Mouse (Mus musculus): ENCODE data around the gene Lrrc8b. TPM values are rescaled to one million over a fixed set of nuclear protein-coding genes. Genes with fewer than 3 reads are reported as not detected.

Lrrc8b gene
- 23.9 and 28.5 TPM in 2 replicates for polyA plus RNA-seq (2014; fragmentation: Nextera tagmentation; extraction: Ambion mirVana)

DNA sequence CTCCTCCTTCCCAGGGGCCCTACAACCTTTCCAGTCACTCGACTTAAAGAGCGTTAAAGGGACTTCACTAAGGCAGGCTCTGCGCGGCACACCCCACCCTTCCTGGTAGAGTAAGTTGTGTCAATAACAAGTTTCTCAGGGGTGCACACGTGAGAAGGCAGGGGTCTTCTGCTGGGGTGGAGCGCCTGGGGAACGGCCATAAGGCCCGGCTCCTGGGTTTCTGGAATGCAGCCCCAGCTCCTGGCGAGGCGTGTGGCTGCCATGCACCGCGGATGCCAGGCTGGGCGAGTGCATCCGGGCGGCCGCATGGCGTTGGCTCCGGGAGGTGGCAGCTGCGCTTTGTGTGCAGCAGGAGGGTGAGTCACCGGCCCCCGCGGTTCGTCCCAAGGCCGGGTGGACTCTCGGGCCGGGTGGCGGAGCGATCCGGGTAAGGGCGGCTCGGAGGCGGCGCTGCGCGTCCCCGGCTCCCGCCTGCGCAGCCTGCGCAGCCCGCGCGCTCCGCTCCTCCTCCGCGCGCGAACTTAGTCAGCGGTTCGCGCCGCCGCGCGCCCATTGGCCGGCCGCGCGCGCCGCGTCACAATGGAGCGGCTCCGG is at the start of gene Lrrc8b:
Gene Lrrc8b (plus strand): TSS at position 578 of the 594 bp plus-strand sequence.
- peak; percentile 97 for DNase-seq
- ATAC-seq (ENCODE audit: low FRiP score, low TSS enrichment): peak; percentile 95

DNA sequence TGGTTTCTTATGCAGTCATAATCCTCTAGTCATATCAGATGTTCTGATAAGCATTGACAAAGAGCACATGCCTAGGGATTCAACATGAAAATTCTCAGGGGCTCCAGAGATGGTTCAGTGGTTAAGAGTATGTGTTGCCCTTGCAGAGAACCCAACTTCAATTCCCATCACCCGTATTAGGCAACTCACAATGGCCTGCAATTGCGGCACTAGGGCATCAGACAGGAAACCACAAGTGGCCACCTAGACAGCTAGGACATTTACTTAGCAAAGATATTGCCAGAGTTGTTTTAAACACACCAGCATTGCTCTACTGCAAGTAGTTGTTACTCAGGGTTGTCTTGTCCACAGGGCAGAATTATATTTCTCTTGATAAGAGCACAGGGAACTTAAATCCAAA is 34.1 kb upstream of the Lrrc8b start:
- Histone ChIP-seq H3K27ac (replicated peaks; ENCODE audit: low read depth, low read length) (no peak overlapping the region), H3K4me1 (ENCODE audit: control insufficient read depth, insufficient read depth, low read length) (no peaks in the 10 kb centered on the region), H3K9me3 (ENCODE audit: control insufficient read depth, low read length) (no peaks in the 10 kb centered on the region), H3K9ac (replicated peaks; ENCODE audit: low read length) (no peak overlapping the region), H3K27me3 (ENCODE audit: control insufficient read depth, insufficient read depth, low read length) (no peaks in the 10 kb centered on the region), H3K36me3 (ENCODE audit: control insufficient read depth, insufficient read depth, low read length) (no peaks in the 10 kb centered on the region), H3K4me3 (replicated peaks; ENCODE audit: low read depth, low read length) (no peak overlapping the region), H3K4me2 (ENCODE audit: low read length) (no peak overlapping the region)
- DNase-seq (no peak), ATAC-seq (ENCODE audit: low FRiP score, low TSS enrichment) (no peak)
- WGBS: 89% methylated on average over 2 of the region's 2 CpGs

More for the DNA sequence above, at the start of gene Lrrc8b:
- under 1% methylated on average over 63 of the region's 63 CpGs for WGBS
- Histone ChIP-seq H3K36me3 (ENCODE audit: control insufficient read depth, insufficient read depth, low read length) (no peaks in the 10 kb centered on the region), H3K9me3 (ENCODE audit: control insufficient read depth, low read length) (peaks cover 15% of the 10 kb centered on the region), H3K4me1 (ENCODE audit: control insufficient read depth, insufficient read depth, low read length) (peaks cover 11% of the 10 kb centered on the region; the same call in 1 of the 2 replicates), H3K4me2 (ENCODE audit: low read length) (peak within 1 kb of the TSS; percentile 62), H3K9ac (replicated peaks; ENCODE audit: low read length) (peak within 1 kb of the TSS; percentile 97), H3K27me3 (ENCODE audit: control insufficient read depth, insufficient read depth, low read length) (no peaks in the 10 kb centered on the region), H3K4me3 (replicated peaks; ENCODE audit: low read depth, low read length) (peak within 1 kb of the TSS; percentile 71), H3K27ac (replicated peaks; ENCODE audit: low read depth, low read length) (peak within 1 kb of the TSS; percentile 89)

DNA sequence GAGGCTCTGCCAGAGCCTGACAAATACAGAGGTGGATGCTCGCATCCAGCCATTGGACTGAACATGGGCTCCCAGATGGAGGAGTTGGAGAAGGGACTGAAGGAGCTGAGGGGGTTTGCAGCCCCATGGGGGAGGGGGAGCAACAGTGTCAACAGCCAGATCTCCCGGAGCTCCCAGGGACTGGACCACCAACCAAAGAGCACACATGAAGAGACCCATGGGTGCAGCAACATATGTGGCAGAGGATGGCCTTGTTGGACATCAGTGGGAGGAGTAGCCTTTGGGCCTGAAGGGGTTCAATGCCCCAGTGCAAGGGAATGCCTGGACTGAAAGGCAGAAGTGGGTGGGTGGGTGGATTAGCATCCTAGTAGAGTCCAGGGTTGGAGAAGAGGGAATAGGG is 25.2 kb upstream of the Lrrc8b start:
- H3K27ac ChIP-seq (replicated peaks; ENCODE audit: low read depth, low read length): no peak overlapping the region
- no peak overlapping the region for H3K9ac ChIP-seq (replicated peaks; ENCODE audit: low read length)
- no peaks in the 10 kb centered on the region for H3K4me1 ChIP-seq (ENCODE audit: control insufficient read depth, insufficient read depth, low read length)
- no peaks in the 10 kb centered on the region for H3K36me3 ChIP-seq (ENCODE audit: control insufficient read depth, insufficient read depth, low read length)
- H3K9me3 ChIP-seq (ENCODE audit: control insufficient read depth, low read length): no peaks in the 10 kb centered on the region
- 97% methylated on average over 2 of the region's 2 CpGs for WGBS
- no peak for DNase-seq
- no peaks in the 10 kb centered on the region for H3K27me3 ChIP-seq (ENCODE audit: control insufficient read depth, insufficient read depth, low read length)
- no peak overlapping the region for H3K4me3 ChIP-seq (replicated peaks; ENCODE audit: low read depth, low read length)
- H3K4me2 ChIP-seq (ENCODE audit: low read length): no peak overlapping the region
- ATAC-seq (ENCODE audit: low FRiP score, low TSS enrichment): no peak

DNA sequence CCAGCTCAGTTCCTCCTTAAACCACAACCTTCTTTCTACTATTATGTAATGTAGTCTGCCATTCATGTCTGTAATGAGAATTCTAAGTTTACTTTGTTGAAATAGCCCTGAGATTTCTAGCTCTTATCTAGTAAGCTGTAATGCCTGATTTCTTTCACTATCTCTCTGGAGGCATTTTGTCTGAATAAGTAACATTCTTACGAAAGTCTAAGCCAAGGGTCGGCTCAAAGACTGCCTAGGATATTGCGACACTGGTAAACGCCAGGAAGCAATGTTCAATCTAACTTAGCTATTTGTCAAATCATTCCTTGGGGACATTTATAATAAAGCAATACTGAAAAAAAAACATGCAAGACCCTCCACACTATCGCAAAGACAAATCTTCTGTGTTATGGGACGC is 21.8 kb upstream of the Lrrc8b start:
- 97% methylated on average over 6 of the region's 6 CpGs for WGBS
- H3K9ac ChIP-seq (replicated peaks; ENCODE audit: low read length): no peak overlapping the region
- DNase-seq: no peak

DNA sequence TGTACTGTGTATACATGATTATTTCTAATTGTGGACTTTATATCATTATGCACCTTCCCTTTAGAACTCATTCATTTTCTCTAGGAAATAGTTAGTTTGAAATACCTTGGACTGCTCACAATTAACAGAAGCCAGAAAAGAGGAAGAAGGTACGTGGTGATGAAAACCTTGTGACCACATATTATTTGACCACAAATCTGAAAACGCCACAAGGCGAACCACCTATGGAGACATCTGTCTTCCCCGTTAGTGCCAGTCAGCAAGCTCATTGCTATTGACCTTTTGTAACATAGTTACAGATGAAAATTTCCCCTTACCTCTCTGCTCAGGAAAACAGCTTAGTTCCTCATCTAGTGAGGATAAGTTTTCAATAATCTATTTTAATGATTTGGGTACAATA is 20.4 kb upstream of the Lrrc8b start:
- Histone ChIP-seq H3K27ac (replicated peaks; ENCODE audit: low read depth, low read length) (no peak overlapping the region), H3K36me3 (ENCODE audit: control insufficient read depth, insufficient read depth, low read length) (no peaks in the 10 kb centered on the region), H3K9ac (replicated peaks; ENCODE audit: low read length) (no peak overlapping the region), H3K4me1 (ENCODE audit: control insufficient read depth, insufficient read depth, low read length) (0 out of 2 replicates have a peak, but pooled peaks cover 1% of the 10 kb centered on the region), H3K27me3 (ENCODE audit: control insufficient read depth, insufficient read depth, low read length) (no peaks in the 10 kb centered on the region), H3K4me3 (replicated peaks; ENCODE audit: low read depth, low read length) (no peak overlapping the region), H3K4me2 (ENCODE audit: low read length) (no peak overlapping the region), H3K9me3 (ENCODE audit: control insufficient read depth, low read length) (no peaks in the 10 kb centered on the region)
- DNase-seq (no peak), ATAC-seq (ENCODE audit: low FRiP score, low TSS enrichment) (no peak)
- WGBS: 92% methylated on average over 4 of the region's 4 CpGs

More for the DNA sequence above, 21.8 kb upstream of the Lrrc8b start:
- ATAC-seq (ENCODE audit: low FRiP score, low TSS enrichment): no peak
- H3K4me1 ChIP-seq (ENCODE audit: control insufficient read depth, insufficient read depth, low read length): no peaks in the 10 kb centered on the region
- H3K27ac ChIP-seq (replicated peaks; ENCODE audit: low read depth, low read length): no peak overlapping the region
- no peak overlapping the region for H3K4me2 ChIP-seq (ENCODE audit: low read length)
- no peak overlapping the region for H3K4me3 ChIP-seq (replicated peaks; ENCODE audit: low read depth, low read length)
- no peaks in the 10 kb centered on the region for H3K36me3 ChIP-seq (ENCODE audit: control insufficient read depth, insufficient read depth, low read length)
- H3K27me3 ChIP-seq (ENCODE audit: control insufficient read depth, insufficient read depth, low read length): no peaks in the 10 kb centered on the region
- no peaks in the 10 kb centered on the region for H3K9me3 ChIP-seq (ENCODE audit: control insufficient read depth, low read length)

DNA sequence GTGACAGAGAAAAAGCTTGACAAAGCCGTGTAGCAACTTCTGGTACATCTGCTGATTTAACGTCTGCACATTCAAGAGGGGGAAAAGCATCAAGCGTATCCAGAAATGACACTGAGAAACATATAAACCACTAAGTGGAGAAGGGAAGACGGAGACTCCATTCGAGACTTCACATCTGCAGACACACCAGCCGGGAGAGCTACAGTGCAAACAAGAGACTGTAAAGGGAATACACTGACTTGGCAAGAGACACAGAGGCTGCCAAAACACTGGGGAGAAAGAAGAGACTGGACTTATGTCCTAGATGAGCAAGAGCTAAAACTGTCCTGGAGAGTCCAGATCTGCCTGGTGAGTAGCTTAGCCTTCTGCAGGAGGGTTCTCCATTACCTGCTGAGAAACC is 16.6 kb upstream of the Lrrc8b start:
- ATAC-seq (ENCODE audit: low FRiP score, low TSS enrichment) (no peak), DNase-seq (no peak)
- WGBS: 90% methylated on average over 6 of the region's 6 CpGs
- Histone ChIP-seq H3K27me3 (ENCODE audit: control insufficient read depth, insufficient read depth, low read length) (no peaks in the 10 kb centered on the region), H3K9ac (replicated peaks; ENCODE audit: low read length) (no peak overlapping the region), H3K4me1 (ENCODE audit: control insufficient read depth, insufficient read depth, low read length) (peaks cover 7% of the 10 kb centered on the region; the same call in 1 of the 2 replicates), H3K4me3 (replicated peaks; ENCODE audit: low read depth, low read length) (no peak overlapping the region), H3K4me2 (ENCODE audit: low read length) (no peak overlapping the region), H3K27ac (replicated peaks; ENCODE audit: low read depth, low read length) (no peak overlapping the region), H3K9me3 (ENCODE audit: control insufficient read depth, low read length) (no peaks in the 10 kb centered on the region), H3K36me3 (ENCODE audit: control insufficient read depth, insufficient read depth, low read length) (no peaks in the 10 kb centered on the region)

DNA sequence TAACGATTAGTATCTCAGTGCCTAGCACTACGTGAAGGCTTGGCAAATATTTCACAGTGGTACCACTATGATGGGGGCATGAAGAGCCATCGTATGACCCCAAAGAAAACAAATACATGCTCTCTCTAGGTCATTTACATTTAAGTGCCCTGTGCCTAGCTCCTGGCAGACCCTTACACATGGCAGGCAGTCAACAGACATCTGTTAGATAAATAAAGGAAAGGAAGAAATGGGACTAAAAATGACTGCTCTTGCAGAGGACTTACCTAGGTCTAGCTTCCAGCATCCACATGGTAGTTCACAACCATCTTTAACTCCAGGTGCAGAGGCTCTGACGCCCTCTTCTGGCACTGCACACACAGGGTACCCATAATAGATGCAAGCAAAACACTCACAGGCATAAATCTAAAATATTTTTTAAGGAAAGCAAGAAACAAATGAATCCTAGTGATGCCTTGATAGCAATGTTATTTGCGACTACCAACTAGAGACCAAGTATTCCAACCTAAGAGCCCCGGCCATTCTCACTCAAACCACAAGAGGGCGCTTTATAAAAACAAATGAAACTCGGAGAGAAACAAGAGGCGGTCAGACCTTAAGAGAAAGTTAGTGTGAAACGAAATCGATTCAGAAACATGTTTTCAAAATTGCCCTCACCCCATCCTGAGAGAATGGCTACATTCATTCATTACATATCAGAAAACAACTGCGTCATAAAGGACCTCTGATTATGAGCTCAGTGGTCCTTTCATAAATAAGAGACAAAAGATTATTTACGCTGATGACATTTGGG is 15.7 kb upstream of the Lrrc8b start:
- peak; percentile 92 for DNase-seq
- H3K4me1 ChIP-seq (ENCODE audit: control insufficient read depth, insufficient read depth, low read length): peaks cover 7% of the 10 kb centered on the region; the same call in 1 of the 2 replicates
- no peaks in the 10 kb centered on the region for H3K36me3 ChIP-seq (ENCODE audit: control insufficient read depth, insufficient read depth, low read length)
- peak; percentile 43; the same call in 1 of the 2 replicates for ATAC-seq (ENCODE audit: low FRiP score, low TSS enrichment)
- peak overlapping the region; percentile 11; the same call in 1 of the 2 replicates for H3K4me3 ChIP-seq (replicated peaks; ENCODE audit: low read depth, low read length)
- no peaks in the 10 kb centered on the region for H3K9me3 ChIP-seq (ENCODE audit: control insufficient read depth, low read length)
- 28% methylated on average over 13 of the region's 13 CpGs for WGBS
- H3K4me2 ChIP-seq (ENCODE audit: low read length): peak overlapping the region; percentile 56
- H3K9ac ChIP-seq (replicated peaks; ENCODE audit: low read length): peak overlapping the region; percentile 1; the same call in 1 of the 2 replicates
- H3K27me3 ChIP-seq (ENCODE audit: control insufficient read depth, insufficient read depth, low read length): no peaks in the 10 kb centered on the region
- H3K27ac ChIP-seq (replicated peaks; ENCODE audit: low read depth, low read length): no peak overlapping the region

DNA sequence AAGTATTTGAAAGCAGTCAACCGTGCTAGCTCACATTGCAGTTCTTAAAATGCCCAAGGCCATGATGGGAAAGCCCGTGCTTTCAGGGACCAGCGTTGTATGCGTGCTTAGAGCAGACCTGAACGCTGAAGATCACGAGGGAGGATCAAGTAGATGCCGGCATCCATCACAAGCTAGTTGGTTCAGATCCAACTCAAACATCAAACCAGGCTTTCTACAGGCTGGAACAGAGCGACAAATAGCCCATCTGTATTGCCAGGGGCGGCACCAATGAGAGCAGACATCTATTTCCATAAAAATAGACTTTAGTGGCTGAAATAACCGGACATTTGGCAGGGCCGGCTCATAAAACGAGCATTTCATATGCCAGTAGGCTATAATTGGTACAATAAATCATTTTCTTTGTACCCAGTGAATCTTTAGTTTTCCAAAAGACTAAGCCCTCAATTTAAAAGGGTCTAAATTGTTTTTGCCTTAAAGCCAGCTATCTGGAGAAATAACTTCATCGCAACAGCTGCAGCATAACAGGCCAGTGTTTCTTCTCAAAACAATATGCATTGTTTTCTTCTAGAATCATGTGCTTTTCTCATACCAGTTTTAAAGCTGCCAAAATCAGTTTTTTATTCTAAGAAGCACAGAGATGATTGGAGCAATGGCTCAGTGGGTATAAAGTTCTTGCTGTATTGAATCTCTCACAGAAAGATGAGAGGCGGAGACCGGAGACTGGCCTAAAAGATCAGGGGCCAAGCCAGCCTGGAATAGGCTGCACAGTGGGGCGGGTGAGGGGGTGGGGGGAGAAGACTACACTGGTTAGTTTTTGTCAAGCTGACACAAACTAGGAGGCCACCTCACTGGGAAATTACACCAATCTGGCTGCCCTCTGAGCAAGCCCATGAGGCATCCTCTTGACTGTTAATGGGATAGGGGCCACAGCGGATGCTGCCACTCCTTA is 14.9 kb upstream of the Lrrc8b start:
- 38% methylated on average over 17 of the region's 17 CpGs for WGBS
- DNase-seq: peak; percentile 66

More for the DNA sequence above, 14.9 kb upstream of the Lrrc8b start:
- no peaks in the 10 kb centered on the region for H3K27me3 ChIP-seq (ENCODE audit: control insufficient read depth, insufficient read depth, low read length)
- H3K36me3 ChIP-seq (ENCODE audit: control insufficient read depth, insufficient read depth, low read length): no peaks in the 10 kb centered on the region
- H3K9me3 ChIP-seq (ENCODE audit: control insufficient read depth, low read length): no peaks in the 10 kb centered on the region
- peaks cover 7% of the 10 kb centered on the region; the same call in 1 of the 2 replicates for H3K4me1 ChIP-seq (ENCODE audit: control insufficient read depth, insufficient read depth, low read length)
- no peak overlapping the region for H3K27ac ChIP-seq (replicated peaks; ENCODE audit: low read depth, low read length)
- H3K4me2 ChIP-seq (ENCODE audit: low read length): peak overlapping the region; percentile 56
- ATAC-seq (ENCODE audit: low FRiP score, low TSS enrichment): peak; percentile 65; the same call in 1 of the 2 replicates
- peak overlapping the region; percentile 1; the same call in 1 of the 2 replicates for H3K9ac ChIP-seq (replicated peaks; ENCODE audit: low read length)
- H3K4me3 ChIP-seq (replicated peaks; ENCODE audit: low read depth, low read length): peak overlapping the region; percentile 11; the same call in 1 of the 2 replicates

All from midbrain, embryonic 14.5 days (tissue).